Mouse (Mus musculus) layer of hippocampus, postnatal 25 days (tissue): ENCODE results near the gene Apom. TPM values are rescaled to one million over a fixed set of nuclear protein-coding genes. Genes with fewer than 3 reads are reported as not detected.

Source experiments
- DNase-seq, 2 experiments: peaks; one replicate each; pipeline ENCODE4 v3.0.0; 2022; ENCODE audit warnings: mixed read lengths in 2 of 2, low spot score in 1 of 2; ENCODE audit errors: extremely low spot score in 1 of 2
- total RNA-seq, 2 experiments: library from RNA; stranded (reverse); gene quantifications; 2 replicates each; pipeline ENCODE4 v1.2.3; 2021

The Apom gene
- total RNA-seq, 2 experiments from 2014 or later: not detected

GRCm38 (mm10) chr17:35159638-35160037 lies 27.8 kb upstream of the Apom start:
- no peak for DNase-seq

- no peak for DNase-seq
Measured at GRCm38 (mm10) chr17:35158850-35159593, 27.2 kb upstream of the Apom start.

- no peak for DNase-seq
Measured at GRCm38 (mm10) chr17:35157661-35158175, 25.9 kb upstream of the Apom start.

- no peak for DNase-seq
Measured at GRCm38 (mm10) chr17:35157254-35157653, 25.4 kb upstream of the Apom start.

GRCm38 (mm10) chr17:35156461-35157200 lies 24.8 kb upstream of the Apom start:
- no peak for DNase-seq

- DNase-seq: no peak
Measured at GRCm38 (mm10) chr17:35155451-35155850, 23.6 kb upstream of the Apom start.

- no peak for DNase-seq
Measured at GRCm38 (mm10) chr17:35154616-35155015, 22.8 kb upstream of the Apom start.

- no peak for DNase-seq
Measured at GRCm38 (mm10) chr17:35153931-35154330, 22.1 kb upstream of the Apom start.

- no peak for DNase-seq
Measured at GRCm38 (mm10) chr17:35153077-35153476, 21.2 kb upstream of the Apom start.

- no peak for DNase-seq
Measured at GRCm38 (mm10) chr17:35152121-35152520, 20.3 kb upstream of the Apom start.

GRCm38 (mm10) chr17:35147922-35148639 lies 16.2 kb upstream of the Apom start:
- DNase-seq: no peak

GRCm38 (mm10) chr17:35147348-35147747 lies 15.5 kb upstream of the Apom start:
- DNase-seq: no peak

- DNase-seq: no peak
Measured at GRCm38 (mm10) chr17:35146139-35146538, 14.3 kb upstream of the Apom start.

GRCm38 (mm10) chr17:35141971-35142370 lies 10.1 kb upstream of the Apom start:
- no peak for DNase-seq

GRCm38 (mm10) chr17:35140490-35140996 lies 8.7 kb upstream of the Apom start:
- DNase-seq: no peak

GRCm38 (mm10) chr17:35139269-35139668 lies 7.4 kb upstream of the Apom start:
- no peak for DNase-seq

- no peak for DNase-seq
Measured at GRCm38 (mm10) chr17:35135591-35136320, 3.9 kb upstream of the Apom start.

GRCm38 (mm10) chr17:35134801-35135590 lies 3.1 kb upstream of the Apom start, which contains the start of gene Bag6:
Gene Bag6, plus strand, starts transcription at chr17:35135178.
- peak; percentile 87 to 98 for DNase-seq

- no peak for DNase-seq
Measured at GRCm38 (mm10) chr17:35133517-35133916, 1.7 kb upstream of the Apom start.
